Mouse (Mus musculus) midbrain, embryonic 10.5 days (tissue): ENCODE measurements around the gene Olfr1454. TPM values are rescaled to one million over a fixed set of nuclear protein-coding genes. Genes with fewer than 3 reads are reported as not detected.

ENCODE experiments used
- DNase-seq: peaks from one replicate; pipeline ENCODE4 v3.0.0-alpha.2; 2017; ENCODE audit warnings: low spot score
- H3K27ac ChIP-seq: fragments of 300-500 bp; sonication (generic); replicated peaks from 2 replicates; pipeline ENCODE4 v1.5.1; 2016; ENCODE audit warnings: mild to moderate bottlenecking
- H3K27me3 ChIP-seq: fragments of 300-500 bp; sonication (generic); 2 replicates; pipeline ENCODE4 v1.6.1; 2016; ENCODE audit warnings: low read depth, mild to moderate bottlenecking; ENCODE audit not compliant: poor library complexity, severe bottlenecking
- H3K36me3 ChIP-seq: fragments of 300-500 bp; sonication (generic); 2 replicates; pipeline ENCODE4 v1.6.1; 2016; ENCODE audit warnings: mild to moderate bottlenecking, moderate library complexity
- H3K4me1 ChIP-seq: fragments of 300-500 bp; sonication (generic); 2 replicates; pipeline ENCODE4 v1.6.1; 2016
- H3K4me3 ChIP-seq: fragments of 300-500 bp; sonication (generic); 2 replicates; pipeline ENCODE4 v1.5.1; 2016; ENCODE audit warnings: mild to moderate bottlenecking, moderate library complexity
- H3K9me3 ChIP-seq: fragments of 300-500 bp; sonication (generic); replicated peaks from 2 replicates; pipeline ENCODE4 v1.6.1; 2016; ENCODE audit warnings: mild to moderate bottlenecking
- WGBS: fragments of 180-500 bp; shearing (Covaris S2); methylation state at CpG from one replicate; pipeline ENCODE4 v1.1.7; 2016; 5-methylcytosine and 5-hydroxymethylcytosine counted together
- polyA plus RNA-seq: library from polyadenylated mRNA; unstranded; fragments of >200 nt; fragmentation: Nextera tagmentation; extraction: Ambion mirVana; gene quantifications from 2 replicates; pipeline ENCODE4 v1.2.1, GENCODE M21; 2016

Olfr1454 gene
- polyA plus RNA-seq: not detected in 2 replicates

GRCm38 (mm10) chr19:13060310-13060709 is at the start of gene Olfr1454:
Olfr1454 (plus strand) TSS chr19:13060610.
- H3K9me3 ChIP-seq: peaks cover 45% of the 10 kb centered on the region
- H3K27me3 ChIP-seq: no peaks in the 10 kb centered on the region
- no peaks in the 10 kb centered on the region for H3K4me1 ChIP-seq
- no peak within 1 kb of the TSS for H3K4me3 ChIP-seq
- no peaks in the 10 kb centered on the region for H3K36me3 ChIP-seq
- 84% methylated on average over 2 of the region's 2 CpGs for WGBS
- no peak for DNase-seq
- H3K27ac ChIP-seq: no peak within 1 kb of the TSS

DNA sequence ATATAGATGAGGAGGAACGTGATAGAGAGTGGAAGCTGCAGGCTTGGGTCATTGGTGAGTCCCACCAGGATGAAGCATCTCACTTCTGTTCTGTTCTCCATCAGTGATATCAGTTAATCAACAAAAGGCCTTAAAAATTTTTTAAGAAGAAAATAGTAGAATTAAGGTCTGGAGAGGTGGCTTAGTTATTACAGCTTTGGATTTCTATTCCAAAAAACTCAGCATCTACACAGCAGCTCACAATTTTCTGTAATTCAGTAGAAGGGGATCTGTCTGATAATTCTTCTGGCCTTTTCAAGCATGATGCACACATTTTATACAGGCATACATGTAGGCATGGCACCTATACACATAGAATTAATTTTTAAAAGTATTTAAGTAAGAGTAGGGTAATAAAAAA is 32.2 kb upstream of the Olfr1454 start, which contains the start of gene Olfr1453:
Gene Olfr1453, minus strand, starts transcription at position 101 of the 400 bp plus-strand sequence.
- no peak for DNase-seq
- no peak within 1 kb of the TSS for H3K4me3 ChIP-seq
- no peak within 1 kb of the TSS for H3K27ac ChIP-seq
- peaks cover 14% of the 10 kb centered on the region for H3K9me3 ChIP-seq
- no peaks in the 10 kb centered on the region for H3K36me3 ChIP-seq
- WGBS: 68% methylated on average over 1 of the region's 1 CpGs
- no peaks in the 10 kb centered on the region for H3K4me1 ChIP-seq
- no peaks in the 10 kb centered on the region for H3K27me3 ChIP-seq

DNA sequence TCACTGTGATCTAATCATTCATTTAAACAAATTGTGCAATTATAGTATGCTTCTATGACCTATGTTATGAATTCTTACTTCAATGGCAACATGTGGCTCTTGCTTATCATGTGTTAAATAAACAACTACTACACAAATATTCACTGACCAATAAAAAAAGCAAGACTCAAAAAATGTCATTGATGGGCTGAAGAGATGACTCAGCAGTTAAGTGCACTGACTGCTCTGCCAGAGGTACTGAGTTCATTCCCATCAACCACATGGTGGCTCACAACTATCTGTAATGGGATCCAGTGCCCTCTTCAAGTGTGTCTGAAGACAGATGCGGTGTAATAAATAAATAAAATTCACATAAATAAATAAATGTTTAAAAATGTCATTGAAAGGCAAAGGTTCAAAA is 33.5 kb downstream of the Olfr1454 start:
- DNase-seq: no peak
- Histone ChIP-seq H3K36me3 (no peaks in the 10 kb centered on the region), H3K4me1 (no peaks in the 10 kb centered on the region), H3K27me3 (no peaks in the 10 kb centered on the region), H3K9me3 (peaks cover 45% of the 10 kb centered on the region), H3K4me3 (no peak overlapping the region), H3K27ac (no peak overlapping the region)
- WGBS: 96% methylated on average over 1 of the region's 1 CpGs

DNA sequence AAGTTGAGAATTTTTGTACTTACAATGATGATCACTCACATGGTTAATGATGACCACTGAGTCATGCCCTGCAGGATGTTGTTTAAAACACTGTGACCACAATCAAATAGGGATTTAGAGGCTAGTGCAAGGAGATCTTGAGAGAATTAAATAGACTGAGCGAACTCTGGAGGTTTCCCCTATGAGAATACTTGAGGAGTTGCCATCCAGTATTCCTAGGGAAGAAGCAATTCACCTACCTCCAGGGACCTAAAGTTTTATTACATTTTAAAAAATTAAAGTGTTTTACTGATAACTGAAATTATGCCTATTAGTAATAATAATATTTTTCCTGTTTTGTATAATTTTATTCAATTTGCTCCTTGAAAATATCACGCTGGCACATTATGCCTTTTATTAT is 37.4 kb downstream of the Olfr1454 start, which contains the start of gene Olfr1457:
Gene Olfr1457, minus strand, starts transcription at position 101 of the 400 bp plus-strand sequence.
- no peak within 1 kb of the TSS for H3K27ac ChIP-seq
- H3K36me3 ChIP-seq: no peaks in the 10 kb centered on the region
- H3K4me1 ChIP-seq: no peaks in the 10 kb centered on the region
- no peaks in the 10 kb centered on the region for H3K27me3 ChIP-seq
- 82% methylated on average over 2 of the region's 2 CpGs for WGBS
- peaks cover 29% of the 10 kb centered on the region; the same call in 1 of the 2 replicates for H3K9me3 ChIP-seq
- DNase-seq: no peak
- no peak within 1 kb of the TSS for H3K4me3 ChIP-seq

DNA sequence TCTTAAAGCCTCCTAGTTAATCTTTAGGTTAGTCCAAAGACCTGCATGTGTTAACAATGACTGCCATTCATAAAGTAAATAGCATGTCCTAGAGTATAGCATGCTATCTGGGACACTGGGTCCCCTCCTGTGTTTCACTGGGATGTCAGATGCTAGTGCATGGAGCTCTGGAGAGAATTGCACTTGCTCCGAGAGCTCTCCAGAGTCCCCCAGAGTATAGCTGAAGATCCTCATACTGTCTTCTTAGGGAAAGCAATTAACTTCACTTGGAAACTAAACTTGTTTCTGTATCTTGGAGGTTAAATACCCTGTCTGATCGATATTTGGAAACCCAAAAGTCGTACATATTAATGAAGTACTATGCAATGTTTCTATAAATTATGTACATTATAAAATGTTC is 46.3 kb downstream of the Olfr1454 start, which contains the start of gene Olfr1458:
Gene Olfr1458, minus strand, starts transcription at position 101 of the 400 bp plus-strand sequence.
- Histone ChIP-seq H3K4me1 (no peaks in the 10 kb centered on the region), H3K4me3 (no peak within 1 kb of the TSS), H3K9me3 (peaks cover 48% of the 10 kb centered on the region; the same call in 1 of the 2 replicates), H3K27me3 (no peaks in the 10 kb centered on the region), H3K27ac (no peak within 1 kb of the TSS), H3K36me3 (no peaks in the 10 kb centered on the region)
- DNase-seq: no peak
- whole genome bisulfite sequencing: 89% methylated on average over 3 of the region's 3 CpGs

Other genes starting within 250 kb of the Olfr1454 start
- not detected in 2 replicates for gene Gm5244, start 213.9 kb upstream of the Olfr1454 start, polyA plus RNA-seq
- gene Olfr1444, start 203.3 kb upstream of the Olfr1454 start, polyA plus RNA-seq: not detected in 2 replicates
- gene Olfr1445, start 176.8 kb upstream of the Olfr1454 start, polyA plus RNA-seq: not detected in 2 replicates
- gene Olfr1446, start 167.1 kb upstream of the Olfr1454 start, polyA plus RNA-seq: not detected in 2 replicates
- not detected in 2 replicates for gene Olfr1447, start 156.9 kb upstream of the Olfr1454 start, polyA plus RNA-seq
- gene Olfr1448, start 136.2 kb upstream of the Olfr1454 start, polyA plus RNA-seq: not detected in 2 replicates
- not detected in 2 replicates for gene Olfr1449, start 129.8 kb upstream of the Olfr1454 start, polyA plus RNA-seq
- not detected in 2 replicates for gene Olfr1450, start 110.4 kb upstream of the Olfr1454 start, polyA plus RNA-seq
- not detected in 2 replicates for gene Olfr1451, start 65.6 kb upstream of the Olfr1454 start, polyA plus RNA-seq
- gene Olfr1453, start 32.3 kb upstream of the Olfr1454 start, polyA plus RNA-seq: not detected in 2 replicates
- gene Olfr1457, start 37.3 kb downstream of the Olfr1454 start, polyA plus RNA-seq: not detected in 2 replicates
- not detected in 2 replicates for gene Olfr1458, start 46.2 kb downstream of the Olfr1454 start, polyA plus RNA-seq
- gene Olfr1459, start 88.9 kb downstream of the Olfr1454 start, polyA plus RNA-seq: not detected in 2 replicates
- not detected in 2 replicates for gene Olfr1461, start 102.4 kb downstream of the Olfr1454 start, polyA plus RNA-seq
- not detected in 2 replicates for gene Olfr1462, start 125.1 kb downstream of the Olfr1454 start, polyA plus RNA-seq
- gene Olfr1463, start 170.7 kb downstream of the Olfr1454 start, polyA plus RNA-seq: not detected in 2 replicates